Mouse (Mus musculus) erythroblast, embryonic 14.5 days (primary cell): ENCODE measurements around the gene Ciao2b. TPM values are rescaled to one million over a fixed set of nuclear protein-coding genes. Genes with fewer than 3 reads are reported as not detected.
"Not testable (repeated sequence)": the region's sequence is repeated elsewhere in the genome, so short reads cannot be mapped to it uniquely, and the experiment has no call there.

Source experiments
- H3K27me3 ChIP-seq: 2 replicates; pipeline ENCODE4 v1.6.1; 2012; ENCODE audit warnings: inconsistent platforms; ENCODE audit not compliant: control insufficient read depth
- H3K36me3 ChIP-seq: 2 replicates; pipeline ENCODE4 v1.6.1; 2012; ENCODE audit warnings: mild to moderate bottlenecking, inconsistent platforms; ENCODE audit not compliant: control insufficient read depth
- H3K4me1 ChIP-seq: 2 replicates; pipeline ENCODE4 v1.6.1; 2012; ENCODE audit warnings: inconsistent platforms; ENCODE audit not compliant: control insufficient read depth
- H3K4me3 ChIP-seq: replicated peaks from 2 replicates; pipeline ENCODE3; 2012; ENCODE audit warnings: moderate library complexity, mild to moderate bottlenecking, inconsistent platforms
- H3K9me3 ChIP-seq: 2 replicates; pipeline ENCODE4 v1.6.1; 2012; ENCODE audit warnings: low read length, inconsistent platforms, mixed read lengths; ENCODE audit not compliant: control insufficient read depth
- GATA1 ChIP-seq: IDR thresholded peaks from 2 replicates; pipeline ENCODE4 v1.6.1; 2012; ENCODE audit warnings: low read length, inconsistent platforms, mixed read lengths
- TAL1 ChIP-seq: IDR thresholded peaks from 3 replicates; pipeline ENCODE4 v1.6.1; 2012; ENCODE audit warnings: low read length, inconsistent platforms, mixed read lengths
- polyA plus RNA-seq: library from polyadenylated mRNA; stranded (reverse); fragments of >175 nt; gene quantifications from 2 replicates; pipeline ENCODE4 v1.2.3, GENCODE M21; 2012

The Ciao2b gene
- polyA plus RNA-seq: 7.5 and 10.3 TPM in 2 replicates

GRCm38 (mm10) chr8:104641426-104642323, at the start of gene Ciao2b:
TSS of gene Ciao2b (minus strand) at chr8:104641965.
- Histone ChIP-seq H3K27me3 (no peaks in the 10 kb centered on the region), H3K4me3 (peak within 1 kb of the TSS; percentile 88), H3K4me1 (peaks cover 34% of the 10 kb centered on the region), H3K9me3 (no peaks in the 10 kb centered on the region), H3K36me3 (peaks cover 28% of the 10 kb centered on the region)
- no peak for TF ChIP-seq TAL1
- no peak for TF ChIP-seq GATA1

- H3K27me3 ChIP-seq: no peaks in the 10 kb centered on the region
- H3K36me3 ChIP-seq: no peaks in the 10 kb centered on the region
- TF ChIP-seq TAL1 (no peak), GATA1 (no peak)
- H3K4me3 ChIP-seq: no peak overlapping the region
- H3K9me3 ChIP-seq: peaks cover 2% of the 10 kb centered on the region; the same call in 1 of the 2 replicates
- no peaks in the 10 kb centered on the region for H3K4me1 ChIP-seq
These were observed 46.7 kb upstream of the Ciao2b start for GRCm38 (mm10) chr8:104688433-104688832.

- no peak for TF ChIP-seq GATA1
- no peak for TF ChIP-seq TAL1
- Histone ChIP-seq H3K9me3 (no peaks in the 10 kb centered on the region), H3K4me3 (no peak overlapping the region), H3K36me3 (no peaks in the 10 kb centered on the region), H3K4me1 (no peaks in the 10 kb centered on the region), H3K27me3 (no peaks in the 10 kb centered on the region; the same call in 1 of the 2 replicates)
These were observed 13.8 kb upstream of the Ciao2b start for GRCm38 (mm10) chr8:104655614-104656013.

- no peaks in the 10 kb centered on the region for H3K9me3 ChIP-seq
- no peaks in the 10 kb centered on the region for H3K36me3 ChIP-seq
- TF ChIP-seq GATA1: no peak
- H3K27me3 ChIP-seq: no peaks in the 10 kb centered on the region; the same call in 1 of the 2 replicates
- H3K4me3 ChIP-seq: no peak overlapping the region
- H3K4me1 ChIP-seq: no peaks in the 10 kb centered on the region
These were observed 13.2 kb upstream of the Ciao2b start for GRCm38 (mm10) chr8:104654984-104655383.

GRCm38 (mm10) chr8:104644187-104644586, 2.4 kb upstream of the Ciao2b start:
- not testable (repeated sequence) for H3K27me3 ChIP-seq, H3K9me3 ChIP-seq, H3K4me3 ChIP-seq
- H3K4me1 ChIP-seq: peaks cover 29% of the 10 kb centered on the region
- H3K36me3 ChIP-seq: peaks cover 12% of the 10 kb centered on the region

- peaks cover 26% of the 10 kb centered on the region for H3K36me3 ChIP-seq
- TF ChIP-seq GATA1 (no peak), TAL1 (no peak)
- peak overlapping the region; percentile 88 for H3K4me3 ChIP-seq
- H3K4me1 ChIP-seq: peaks cover 34% of the 10 kb centered on the region
- no peaks in the 10 kb centered on the region for H3K27me3 ChIP-seq
- H3K9me3 ChIP-seq: no peaks in the 10 kb centered on the region
These were observed 524 bp upstream of the Ciao2b start for GRCm38 (mm10) chr8:104642324-104642654.

GRCm38 (mm10) chr8:104640831-104641370, 864 bp downstream of the Ciao2b start:
- peaks cover 30% of the 10 kb centered on the region for H3K36me3 ChIP-seq
- no peaks in the 10 kb centered on the region for H3K27me3 ChIP-seq
- H3K4me3 ChIP-seq: peak overlapping the region; percentile 88
- peaks cover 34% of the 10 kb centered on the region for H3K4me1 ChIP-seq
- no peaks in the 10 kb centered on the region for H3K9me3 ChIP-seq
- TF ChIP-seq GATA1 (peak; percentile 42; the same call in 1 of the 2 replicates), TAL1 (no peak)

- TF ChIP-seq TAL1 (no peak), GATA1 (no peak)
- Histone ChIP-seq H3K9me3 (no peaks in the 10 kb centered on the region), H3K4me1 (peaks cover 34% of the 10 kb centered on the region), H3K4me3 (peak overlapping the region; percentile 88), H3K27me3 (no peaks in the 10 kb centered on the region), H3K36me3 (peaks cover 31% of the 10 kb centered on the region)
These were observed 1.5 kb downstream of the Ciao2b start for GRCm38 (mm10) chr8:104640241-104640640.

GRCm38 (mm10) chr8:104638010-104638409, 3.8 kb downstream of the Ciao2b start:
- Histone ChIP-seq H3K4me3 (no peak overlapping the region), H3K27me3 (no peaks in the 10 kb centered on the region), H3K36me3 (peaks cover 31% of the 10 kb centered on the region), H3K9me3 (no peaks in the 10 kb centered on the region), H3K4me1 (peaks cover 34% of the 10 kb centered on the region)
- TF ChIP-seq TAL1 (no peak), GATA1 (no peak)
